23 mouse cellular contexts compared by ENCODE assay signal in genomic region chr13:78704693-78705092, GRCm38 (mm10).
DNase-seq lines count a peak whose midpoint lies in the region; ATAC-seq and TF ChIP-seq lines count a peak whose summit lies in the region.
"Had no signal": no experiment of that assay in that cellular context is flagged by ENCODE, and none has a peak within 500 bp of the region (broad histone marks: within the 10 kb centered on the region; RNA-seq: fewer than 3 reads in every experiment).

No protein-coding gene starts in this region.

- no peak overlapping the region for H3K9ac ChIP-seq in midbrain, postnatal 0 days (replicated peaks; ENCODE audit: low read length, poor library complexity, severe bottlenecking)
- H3K9ac ChIP-seq in forebrain, embryonic 16.5 days (replicated peaks; ENCODE audit: low read depth, low read length) = no peak overlapping the region
- no peak overlapping the region for H3K9ac ChIP-seq in liver, embryonic 11.5 days (ENCODE audit: low read depth, low read length)
- H3K9ac ChIP-seq: embryonic facial prominence, embryonic 13.5 days; embryonic facial prominence, embryonic 15.5 days; forebrain, embryonic 13.5 days; forebrain, embryonic 15.5 days had no signal

- H3ac ChIP-seq in C2C12 (ENCODE audit: control insufficient read depth, insufficient read length, low read depth) = no peak overlapping the region

- H3K36me3 ChIP-seq in C2C12 (ENCODE audit: control insufficient read depth, insufficient read depth) = no peaks in the 10 kb centered on the region
- no peaks in the 10 kb centered on the region for H3K36me3 ChIP-seq in midbrain, postnatal 0 days (ENCODE audit: insufficient read depth, low read length)
- H3K36me3 ChIP-seq in forebrain, embryonic 16.5 days (ENCODE audit: control insufficient read depth, insufficient read depth) = no peaks in the 10 kb centered on the region
- H3K36me3 ChIP-seq in liver, embryonic 11.5 days (ENCODE audit: control insufficient read depth, insufficient read depth, low read length) = no peaks in the 10 kb centered on the region
- H3K36me3 ChIP-seq: embryonic facial prominence, embryonic 13.5 days; embryonic facial prominence, embryonic 15.5 days; forebrain, embryonic 15.5 days had no signal

- peaks cover 2% of the 10 kb centered on the region; the same call in 1 of the 2 replicates for H3K4me1 ChIP-seq in embryonic fibroblast, embryonic 13.5 days (ENCODE audit: control insufficient read depth, insufficient read depth, low read length)
- H3K4me1 ChIP-seq in midbrain, postnatal 0 days (ENCODE audit: insufficient read depth, low read length) = no peaks in the 10 kb centered on the region
- H3K4me1 ChIP-seq in forebrain, embryonic 16.5 days (replicated peaks; ENCODE audit: control insufficient read depth, insufficient read depth, low read length) = no peaks in the 10 kb centered on the region
- H3K4me1 ChIP-seq in liver, embryonic 11.5 days (replicated peaks; ENCODE audit: control insufficient read depth, insufficient read depth, low read length) = no peaks in the 10 kb centered on the region
- H3K4me1 ChIP-seq: embryonic facial prominence, embryonic 13.5 days; embryonic facial prominence, embryonic 15.5 days; forebrain, embryonic 13.5 days; forebrain, embryonic 15.5 days had no signal

- no peaks in the 10 kb centered on the region for H3K79me3 ChIP-seq in C2C12 (ENCODE audit: low read depth)

- no peak for TF ChIP-seq CTCF in C2C12 (IDR thresholded peaks at IDR 0.05; ENCODE audit: control insufficient read depth, insufficient read depth, insufficient read length)
- TF ChIP-seq CTCF in embryonic fibroblast, embryonic 13.5 days (IDR thresholded peaks at IDR 0.05; ENCODE audit: borderline replicate concordance, insufficient read depth, low read length) = no peak
- no peak for TF ChIP-seq CTCF in midbrain, postnatal 0 days (IDR thresholded peaks at IDR 0.05)

- DNase-seq in 3134 (ENCODE audit: extremely low read depth, insufficient read length, low spot score) (peak; percentile 28), NIH3T3 (ENCODE audit: low read depth) (peak; percentile 26)
- DNase-seq in midbrain, postnatal 0 days (ENCODE audit: low spot score) = no peak
- DNase-seq in liver, embryonic 11.5 days (ENCODE audit: low spot score) = no peak
- DNase-seq: adrenal gland, adult 2 months; adrenal gland, postnatal 10 days; adrenal gland, postnatal 25 days; B cell, adult 2 months; cerebellum, adult 11 months; cerebellum, adult 18-20 months; cerebellum, adult 8-10 months; cerebellum, adult 9-11 months; cerebellum, postnatal 14 days; cerebellum, postnatal 36 days; embryo, embryonic 11 days had no signal

- peak overlapping the region; percentile 73 for H3K27ac ChIP-seq in embryonic fibroblast, embryonic 13.5 days (ENCODE audit: insufficient read depth, low read length)
- no peak overlapping the region for H3K27ac ChIP-seq in midbrain, postnatal 0 days (ENCODE audit: low read depth, low read length)
- no peak overlapping the region for H3K27ac ChIP-seq in forebrain, embryonic 16.5 days (ENCODE audit: low read length)
- no peak overlapping the region for H3K27ac ChIP-seq in liver, embryonic 11.5 days (ENCODE audit: low read depth, low read length)
- H3K27ac ChIP-seq: embryonic facial prominence, embryonic 13.5 days; embryonic facial prominence, embryonic 15.5 days; forebrain, embryonic 13.5 days; forebrain, embryonic 15.5 days had no signal

- TF ChIP-seq POLR2A in embryonic fibroblast, embryonic 13.5 days (IDR thresholded peaks at IDR 0.05; ENCODE audit: low read depth, low read length) = no peak

- H3K9me3 ChIP-seq in midbrain, postnatal 0 days (ENCODE audit: low read length) = no peaks in the 10 kb centered on the region
- H3K9me3 ChIP-seq in forebrain, embryonic 16.5 days (ENCODE audit: control insufficient read depth, low read length) = no peaks in the 10 kb centered on the region
- H3K9me3 ChIP-seq in liver, embryonic 11.5 days (ENCODE audit: control insufficient read depth, low read length) = no peaks in the 10 kb centered on the region
- H3K9me3 ChIP-seq: embryonic facial prominence, embryonic 13.5 days; embryonic facial prominence, embryonic 15.5 days; forebrain, embryonic 13.5 days; forebrain, embryonic 15.5 days had no signal

- no peak for ATAC-seq in midbrain, postnatal 0 days (ENCODE audit: low FRiP score)
- no peak for ATAC-seq in forebrain, embryonic 16.5 days
- no peak for ATAC-seq in liver, embryonic 11.5 days (replicated peaks; ENCODE audit: low FRiP score)
- no peak for ATAC-seq in activated CD4-positive, CD25-positive, alpha-beta regulatory T cell, adult 4 months
- ATAC-seq: forebrain, embryonic 13.5 days; forebrain, embryonic 15.5 days had no signal

- no peaks in the 10 kb centered on the region for H3K79me2 ChIP-seq in C2C12 (ENCODE audit: control insufficient read depth, insufficient read depth)

- H3K27me3 ChIP-seq in C2C12 (ENCODE audit: control insufficient read depth, insufficient read depth, insufficient read length) = no peaks in the 10 kb centered on the region
- no peaks in the 10 kb centered on the region for H3K27me3 ChIP-seq in midbrain, postnatal 0 days (ENCODE audit: insufficient read depth, low read length)
- H3K27me3 ChIP-seq in forebrain, embryonic 16.5 days (replicated peaks; ENCODE audit: control insufficient read depth, insufficient read depth, low read length) = no peaks in the 10 kb centered on the region
- H3K27me3 ChIP-seq in liver, embryonic 11.5 days (replicated peaks; ENCODE audit: control insufficient read depth, insufficient read depth, low read length) = no peaks in the 10 kb centered on the region
- H3K27me3 ChIP-seq: embryonic facial prominence, embryonic 13.5 days; embryonic facial prominence, embryonic 15.5 days; forebrain, embryonic 13.5 days; forebrain, embryonic 15.5 days had no signal

- WGBS in midbrain, postnatal 0 days = 97% methylated on average over 1 of the region's 1 CpGs
- 94% methylated on average over 1 of the region's 1 CpGs for WGBS in forebrain, embryonic 16.5 days
- WGBS in liver, embryonic 11.5 days = 86% methylated on average over 1 of the region's 1 CpGs

- no peak overlapping the region for H3K4me2 ChIP-seq in midbrain, postnatal 0 days (ENCODE audit: low read depth, low read length, poor library complexity, severe bottlenecking)
- H3K4me2 ChIP-seq in forebrain, embryonic 16.5 days (ENCODE audit: low read length) = no peak overlapping the region
- H3K4me2 ChIP-seq in liver, embryonic 11.5 days = no peak overlapping the region
- H3K4me2 ChIP-seq: embryonic facial prominence, embryonic 13.5 days; embryonic facial prominence, embryonic 15.5 days; forebrain, embryonic 13.5 days; forebrain, embryonic 15.5 days had no signal

- H3K4me3 ChIP-seq in C2C12 (ENCODE audit: insufficient read depth, poor library complexity, severe bottlenecking) = no peak overlapping the region
- H3K4me3 ChIP-seq in embryonic fibroblast, embryonic 13.5 days (ENCODE audit: insufficient read depth, low read length) = no peak overlapping the region
- H3K4me3 ChIP-seq in midbrain, postnatal 0 days (ENCODE audit: low read depth, low read length) = no peak overlapping the region
- H3K4me3 ChIP-seq in forebrain, embryonic 16.5 days (replicated peaks; ENCODE audit: low read length) = no peak overlapping the region
- H3K4me3 ChIP-seq in liver, embryonic 11.5 days (ENCODE audit: low read depth, low read length) = no peak overlapping the region
- H3K4me3 ChIP-seq: embryonic facial prominence, embryonic 13.5 days; embryonic facial prominence, embryonic 15.5 days; forebrain, embryonic 13.5 days; forebrain, embryonic 15.5 days had no signal

TF ChIP-seq in C2C12, 6 proteins besides CTCF, POLR2A, EP300 and RAD21:
- TF ChIP-seq USF1 (IDR thresholded peaks at IDR 0.05; ENCODE audit: low read depth) (no peak), CEBPB (IDR thresholded peaks at IDR 0.05; ENCODE audit: low read depth) (peak; percentile 96), MAX (IDR thresholded peaks at IDR 0.05) (no peak), MYOG (IDR thresholded peaks at IDR 0.05; ENCODE audit: control insufficient read depth, extremely low read depth, insufficient read length) (no peak)

Comparison
In these comparisons a context has a peak if more than half of its experiments do, and no peak if none do; other contexts are left out.
1. DNase-seq: peak in 3134 (single experiment) and NIH3T3 (single experiment); none in midbrain, postnatal 0 days (single experiment) and liver, embryonic 11.5 days (single experiment).